Mouse (Mus musculus) 3134 (cell line): ENCODE results near the gene Iqgap2.

ENCODE experiments used
- DNase-seq: peaks from one replicate; pipeline ENCODE4 v3.0.0-alpha.2; 2011; ENCODE audit warnings: low spot score; ENCODE audit not compliant: insufficient read length; ENCODE audit errors: extremely low read depth

Gene Iqgap2

DNA sequence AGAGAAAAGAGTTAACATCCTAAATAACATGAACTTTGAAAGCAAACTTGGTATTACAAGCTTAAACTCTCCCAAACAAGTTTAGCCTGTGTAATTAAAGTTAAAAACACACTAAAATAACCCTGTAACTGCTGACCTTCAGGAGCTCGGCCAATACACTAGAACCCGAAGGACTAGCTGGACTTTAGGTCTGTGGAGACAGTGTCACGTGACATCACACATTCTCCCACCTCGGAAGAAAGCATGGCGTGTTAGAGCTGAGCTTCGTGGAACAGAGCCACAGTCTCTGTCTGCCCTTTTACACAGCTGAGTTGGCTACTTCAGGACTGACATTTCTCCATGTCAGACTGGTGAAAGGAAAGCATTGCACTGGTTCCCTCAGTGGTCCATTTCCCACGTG, 4.3 kb downstream of the Iqgap2 start:
- DNase-seq: no peak

DNA sequence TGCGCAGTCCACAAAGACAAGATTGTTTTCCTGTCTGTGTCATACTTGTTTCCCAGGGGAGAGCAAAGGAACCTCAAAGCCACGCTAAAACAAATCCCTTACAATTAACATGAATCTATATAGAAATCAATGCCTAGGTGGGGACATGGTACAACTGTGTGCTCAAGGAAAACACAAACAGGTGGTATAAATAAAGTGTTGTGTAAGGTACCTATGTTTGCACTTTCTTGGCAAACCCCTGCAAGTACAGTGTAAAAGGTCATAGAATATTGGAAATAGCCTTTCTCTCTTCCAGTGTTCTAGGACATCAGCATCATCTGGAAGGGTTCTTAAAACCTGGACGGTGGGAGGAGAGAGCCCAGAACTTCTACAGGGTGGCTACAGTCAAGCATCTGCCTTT, 7.3 kb downstream of the Iqgap2 start:
- no peak for DNase-seq

DNA sequence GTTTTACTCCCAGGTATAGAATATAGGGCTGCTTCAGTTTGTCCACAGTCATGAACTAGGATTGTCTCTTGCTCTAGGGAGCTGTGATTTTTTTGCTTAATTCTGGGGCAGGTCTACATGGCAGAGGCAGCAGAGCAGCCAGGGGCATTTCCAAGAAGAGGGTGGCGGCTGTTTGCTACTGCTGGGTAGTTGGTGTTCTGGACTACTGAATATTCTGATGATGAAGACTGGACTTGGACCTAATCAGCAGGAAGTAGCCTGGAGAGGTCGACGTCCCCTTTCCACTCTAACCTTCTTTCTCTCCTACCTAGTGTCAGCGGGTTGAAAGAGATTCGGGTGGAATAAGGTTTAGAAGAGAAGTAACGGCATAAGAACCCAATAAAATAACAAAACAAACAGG, 9.7 kb downstream of the Iqgap2 start:
- DNase-seq: no peak

DNA sequence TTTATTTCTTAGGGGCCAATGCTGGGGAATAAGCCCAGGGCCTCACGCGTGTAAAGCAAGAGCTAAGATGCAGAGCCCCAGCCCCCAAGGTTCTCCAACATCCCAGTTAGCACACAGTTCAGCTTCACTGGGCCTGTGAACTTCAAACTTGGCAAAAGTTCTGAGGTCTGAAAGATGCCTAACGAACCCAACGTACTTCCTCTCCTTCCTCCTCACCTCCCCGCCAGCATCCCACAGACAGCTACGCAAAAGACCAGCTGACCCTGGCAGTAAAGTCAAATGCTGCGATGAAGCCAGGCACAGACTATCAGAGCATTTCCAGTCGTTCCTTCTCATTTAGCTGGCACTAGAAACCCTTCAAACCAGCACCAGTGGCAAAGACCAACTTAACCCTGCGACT, 10.3 kb downstream of the Iqgap2 start:
- DNase-seq: no peak

DNA sequence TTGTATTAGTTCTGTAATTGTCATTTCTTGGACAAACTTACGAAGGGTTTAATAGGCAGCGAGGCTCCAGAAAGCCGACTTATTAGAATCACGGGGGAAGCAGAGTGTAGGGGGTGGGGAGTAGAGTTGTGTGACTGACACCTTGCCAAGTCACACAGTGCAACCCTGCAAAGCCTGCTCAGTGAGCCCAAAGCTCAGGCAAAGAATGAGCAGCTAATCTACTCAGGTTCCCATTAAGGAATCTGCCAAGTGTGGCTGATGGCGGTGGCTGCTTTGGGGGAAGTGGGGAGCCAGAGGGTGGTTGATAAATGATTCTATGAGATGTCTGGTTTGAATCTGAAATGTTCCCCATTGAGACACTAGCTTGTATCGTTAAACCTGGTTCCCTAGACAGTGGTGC, 11.1 kb downstream of the Iqgap2 start:
- no peak for DNase-seq

DNA sequence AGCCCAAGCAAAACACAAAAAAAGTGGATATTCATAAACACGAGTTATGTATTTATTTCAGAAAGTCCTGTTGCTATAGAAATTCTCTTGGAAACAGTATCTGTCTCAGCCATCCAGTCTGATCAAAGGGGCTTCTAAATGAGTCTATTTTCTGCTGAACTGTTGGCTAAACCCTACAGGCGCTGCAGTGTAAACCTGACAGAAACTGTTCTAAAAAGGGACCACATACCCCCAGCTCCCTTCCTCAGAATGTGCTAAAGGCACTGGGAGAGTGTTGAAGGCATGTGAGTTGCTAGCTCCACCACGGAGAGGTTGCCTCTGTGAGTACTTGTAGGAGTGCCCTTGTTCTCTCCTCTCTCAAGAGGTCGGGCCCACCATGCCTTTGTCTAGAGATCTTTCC, 19.7 kb downstream of the Iqgap2 start:
- no peak for DNase-seq

DNA sequence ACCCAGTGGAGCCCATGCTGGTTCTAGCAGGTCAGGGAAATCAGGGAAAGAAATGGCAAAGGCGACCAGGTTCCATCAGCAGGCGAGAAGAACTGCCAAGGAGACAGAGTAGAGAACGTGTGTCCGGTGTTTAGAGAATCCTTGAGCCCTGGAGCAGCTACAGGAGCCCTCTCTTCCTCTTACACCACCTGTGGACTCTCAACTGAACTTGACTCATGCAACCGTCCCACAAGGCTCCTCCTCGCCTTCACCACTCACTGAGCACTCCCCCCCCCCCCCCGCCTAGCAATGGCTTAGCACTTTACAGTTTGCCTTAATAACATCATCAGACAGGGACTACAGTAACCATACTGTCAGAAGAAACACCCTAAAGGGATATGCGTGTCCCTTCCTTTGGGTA, 21.1 kb downstream of the Iqgap2 start:
- DNase-seq: no peak

DNA sequence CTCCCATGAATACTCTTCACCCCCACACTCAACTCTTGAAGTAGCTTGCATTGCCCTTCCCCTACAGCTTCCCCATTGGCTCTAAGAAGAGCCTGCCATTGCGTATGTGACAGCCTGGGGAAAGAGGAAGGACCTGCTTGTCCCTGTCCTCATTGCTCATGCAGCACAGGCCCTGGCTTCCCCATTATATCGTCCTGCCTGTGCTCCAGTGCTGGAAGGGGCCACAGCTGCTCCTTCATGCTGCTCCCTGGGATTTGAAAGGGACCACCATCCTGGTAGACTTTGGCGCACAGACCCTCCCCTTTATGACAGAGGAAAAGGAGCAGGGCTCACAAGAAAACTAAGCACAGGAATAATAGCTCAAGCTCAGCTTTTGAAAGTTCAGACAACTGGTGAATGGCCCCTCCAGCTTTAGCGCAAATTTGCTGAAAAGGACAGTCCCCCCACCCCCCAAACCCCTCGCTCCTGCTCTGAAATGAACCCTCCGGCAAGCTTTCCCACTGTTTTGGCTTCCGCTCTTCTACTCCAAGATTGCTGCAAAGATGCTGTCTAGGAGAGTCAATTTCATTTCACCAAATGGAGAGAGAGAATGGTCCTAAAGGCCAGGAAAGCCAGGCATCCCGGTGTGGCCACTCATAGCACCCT, 22.7 kb downstream of the Iqgap2 start:
- DNase-seq: no peak

DNA sequence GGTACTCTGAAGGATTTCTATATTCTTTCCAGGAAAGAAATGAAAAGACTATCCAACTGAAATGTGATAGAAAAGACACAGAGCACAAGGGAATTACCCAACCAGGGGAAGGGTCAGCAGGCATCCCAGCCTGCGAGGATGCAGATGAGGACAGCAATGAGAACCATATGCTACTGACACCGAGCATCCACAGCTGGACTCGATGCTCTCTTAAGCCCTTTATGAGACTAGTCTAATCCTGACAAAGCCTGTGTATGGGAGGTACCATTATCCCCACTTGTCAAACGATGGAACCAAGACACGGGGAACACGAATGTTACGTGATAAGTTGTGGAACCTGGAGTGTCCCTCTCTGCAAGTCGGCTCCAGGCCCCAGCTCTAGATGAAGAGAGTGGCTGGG, 29.5 kb downstream of the Iqgap2 start:
- DNase-seq: no peak

DNA sequence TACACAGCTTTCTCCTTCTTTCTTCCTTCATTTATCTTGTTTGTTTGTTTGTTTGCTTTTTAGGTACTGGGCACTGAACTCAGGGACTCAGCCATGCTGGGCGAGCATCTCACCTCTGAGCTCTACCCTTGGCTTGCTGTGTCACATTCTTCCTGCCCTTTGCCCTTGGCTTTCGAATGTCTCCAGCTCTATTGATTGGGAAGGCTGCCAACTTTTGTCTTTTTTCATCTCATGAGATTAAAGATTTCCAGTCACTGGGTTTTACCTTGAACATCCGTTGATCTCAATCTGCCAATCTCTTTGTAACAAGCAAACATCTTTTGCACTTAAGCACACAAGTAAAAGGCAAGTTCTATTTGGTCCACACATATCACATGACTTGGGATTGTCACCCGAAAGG, 32.5 kb downstream of the Iqgap2 start:
- DNase-seq: no peak

DNA sequence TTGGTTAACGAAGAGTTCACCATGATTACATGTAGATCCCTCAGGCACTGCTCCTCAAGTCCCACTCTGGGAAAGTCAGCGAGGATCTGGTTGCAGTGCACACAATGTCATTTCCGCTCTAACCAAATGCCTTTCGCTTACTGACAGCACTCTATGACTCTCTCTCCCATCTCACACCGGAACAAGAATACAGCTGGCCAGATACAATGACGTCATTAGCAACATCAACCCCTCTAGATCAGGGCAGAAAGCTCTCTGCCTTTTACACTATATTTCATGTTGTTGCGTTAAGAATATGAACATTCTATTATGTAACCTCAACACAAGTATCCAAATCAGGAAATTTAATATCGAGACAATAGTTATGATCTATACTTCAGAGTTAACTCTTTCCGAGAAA, 32.9 kb downstream of the Iqgap2 start:
- DNase-seq: no peak

DNA sequence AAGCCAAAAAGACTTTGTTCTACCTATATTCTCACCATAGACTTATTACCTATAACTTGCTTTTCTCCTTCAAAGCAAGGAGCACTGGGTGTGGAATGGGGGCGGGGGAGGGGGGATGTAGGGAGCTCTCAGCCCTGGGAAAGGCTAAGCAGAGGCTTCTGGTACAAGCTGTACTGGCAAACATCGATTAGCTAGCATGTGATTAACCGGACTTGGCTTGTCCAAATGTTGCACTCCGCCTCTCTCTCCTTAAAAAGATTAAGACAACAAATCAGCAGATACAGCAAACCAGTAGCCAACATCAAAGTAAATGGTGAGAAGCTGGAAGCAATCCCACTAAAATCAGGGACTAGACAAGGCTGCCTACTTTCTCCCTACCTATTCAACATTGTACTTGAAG, 36.2 kb downstream of the Iqgap2 start:
- no peak for DNase-seq

DNA sequence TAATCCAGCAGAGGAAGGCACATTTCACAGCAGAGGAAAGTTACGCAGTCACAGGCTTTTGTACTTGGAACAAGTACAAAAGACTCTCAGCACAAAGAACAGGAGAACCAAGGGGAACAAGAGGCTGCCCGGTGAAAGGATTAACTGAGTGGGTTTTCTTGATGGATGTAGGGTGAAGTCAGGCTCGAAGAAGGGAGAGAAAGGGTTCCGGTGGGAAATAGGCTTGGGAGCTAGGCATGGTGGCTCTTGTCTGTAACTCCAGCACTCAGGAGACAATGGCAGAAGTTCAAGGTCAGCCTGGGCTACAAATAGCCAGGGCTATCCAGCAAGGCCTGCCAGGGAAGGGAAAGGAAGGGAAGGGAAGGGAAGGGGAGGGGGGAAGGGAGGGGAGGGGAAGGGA, 40.1 kb downstream of the Iqgap2 start:
- DNase-seq: no peak

DNA sequence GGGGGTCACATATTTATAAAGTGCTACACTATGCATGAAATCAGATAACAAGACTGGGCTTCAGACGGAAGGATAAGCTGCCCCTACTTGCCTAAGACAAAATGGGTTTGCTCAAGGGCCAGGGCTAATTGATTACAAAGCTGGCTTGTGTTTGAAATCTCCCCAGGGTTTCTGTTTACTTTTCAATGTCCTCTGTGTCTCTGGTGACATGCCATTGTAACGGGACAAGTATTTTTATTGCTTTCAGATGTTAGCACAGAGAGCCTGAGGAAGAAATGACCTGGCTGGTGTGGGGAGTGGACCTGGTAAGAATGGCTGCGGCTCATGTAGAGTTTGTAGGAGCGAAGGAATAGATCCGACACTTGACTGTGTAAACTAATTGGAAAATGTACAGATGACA, 41.3 kb downstream of the Iqgap2 start:
- DNase-seq: no peak

DNA sequence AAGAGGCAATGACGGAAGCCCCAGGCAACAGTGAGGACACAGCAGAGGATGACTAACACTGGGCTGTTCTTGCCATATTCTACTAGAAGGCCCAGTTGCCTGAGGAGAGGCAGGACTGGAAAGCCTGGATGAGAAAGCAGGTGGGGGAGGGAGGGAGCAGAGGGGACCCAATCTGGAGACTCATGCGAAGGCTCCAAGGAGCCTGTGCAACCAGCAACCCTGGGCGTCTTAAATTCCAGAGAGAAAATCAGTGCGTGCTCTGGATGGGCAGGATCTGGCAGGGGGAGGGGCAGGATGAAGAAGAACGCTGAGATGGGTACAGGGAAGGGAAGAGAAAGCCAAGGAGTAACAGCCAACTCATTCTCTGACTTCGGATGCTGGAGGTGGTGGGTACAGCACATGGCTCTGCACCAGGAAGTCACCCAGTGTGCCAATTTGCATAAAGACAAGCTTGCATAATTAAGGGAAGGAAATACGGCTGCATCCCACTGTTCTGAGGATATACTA, 42.2 kb downstream of the Iqgap2 start:
- no peak for DNase-seq

DNA sequence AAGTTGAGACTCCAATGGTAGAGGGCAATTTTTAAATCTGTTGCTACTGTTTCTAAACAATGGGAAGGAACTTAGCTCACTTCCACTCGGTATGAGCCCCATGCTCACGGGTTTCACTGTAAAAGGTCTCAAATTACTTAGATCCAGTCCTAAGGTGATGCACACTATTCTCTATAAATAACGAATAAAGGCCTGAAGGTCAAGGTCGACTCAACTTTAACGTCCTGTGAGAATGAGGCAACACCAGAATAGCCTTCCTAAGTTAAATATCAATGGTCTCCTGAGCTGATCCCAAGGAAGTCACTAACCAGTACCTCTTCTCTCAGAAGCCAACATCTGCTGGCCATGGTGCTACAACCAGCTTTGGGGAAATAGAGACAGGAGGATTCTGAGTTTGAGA, 45.4 kb downstream of the Iqgap2 start:
- DNase-seq: no peak

DNA sequence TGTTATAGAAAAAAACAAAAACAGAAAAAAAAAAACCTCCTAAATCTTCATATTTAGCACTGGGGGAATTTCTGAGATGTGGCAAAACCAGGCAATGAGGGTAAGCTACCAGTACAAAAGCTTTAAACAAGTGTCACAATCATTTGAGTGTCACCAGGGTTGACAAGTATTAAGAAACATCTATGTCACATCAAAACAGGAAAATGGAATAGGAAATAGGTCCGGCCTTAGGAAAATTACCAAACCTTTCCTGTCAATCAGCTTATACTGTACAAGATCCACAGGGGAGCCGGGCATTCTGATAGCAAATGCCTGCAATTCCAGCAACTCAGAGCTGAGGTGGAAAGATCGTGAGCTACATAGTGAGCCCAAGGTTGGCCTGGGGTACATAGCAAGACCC, 46.8 kb downstream of the Iqgap2 start:
- no peak for DNase-seq

DNA sequence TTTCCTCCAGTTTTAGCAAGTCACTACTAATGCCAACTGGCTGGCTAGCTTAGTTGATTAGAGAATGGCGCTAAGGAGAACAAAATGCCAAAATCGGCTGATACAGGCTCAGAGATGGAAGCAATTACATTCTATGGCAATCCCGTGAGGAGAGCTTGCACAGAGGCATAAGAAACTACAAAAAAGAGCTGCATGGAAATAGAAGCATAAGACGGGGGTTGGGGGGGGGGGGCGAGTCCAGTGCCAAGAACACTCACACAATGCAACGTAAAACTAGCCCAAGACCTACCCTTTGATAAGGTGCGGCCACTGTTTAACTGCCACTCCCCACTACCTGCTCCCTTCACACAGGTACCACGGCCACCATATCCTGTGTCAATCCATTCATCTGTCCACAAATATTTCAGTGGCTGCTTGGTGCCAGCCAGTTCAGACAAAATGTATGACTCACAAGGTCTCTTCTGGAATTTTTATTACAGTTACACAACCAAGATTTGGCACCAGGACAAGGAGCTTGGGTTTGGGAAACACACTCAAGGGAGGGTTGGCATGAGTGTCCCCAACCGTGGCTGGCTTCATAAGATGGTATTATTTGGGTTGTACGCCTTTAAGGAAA, 48.2 kb downstream of the Iqgap2 start:
- peak; percentile 41 for DNase-seq

DNA sequence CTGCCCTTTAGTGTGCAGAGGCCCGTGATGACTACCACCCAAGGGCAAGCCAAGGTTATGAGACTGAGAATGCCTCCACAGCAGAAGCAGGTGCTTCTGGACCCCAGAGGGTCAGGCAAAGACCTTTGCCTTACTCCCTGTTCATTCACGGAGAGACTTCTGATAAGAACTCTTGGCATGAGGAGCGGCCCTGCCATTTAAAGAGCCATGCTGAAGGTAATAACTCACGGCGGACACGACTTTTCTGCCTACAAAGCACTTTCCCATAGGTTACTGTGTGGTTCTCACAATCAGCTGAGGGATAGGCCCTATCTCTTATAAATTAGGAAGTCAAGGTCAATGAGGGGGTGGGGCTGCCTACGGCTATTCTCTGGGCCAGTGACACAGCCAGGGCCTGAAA, 48.9 kb downstream of the Iqgap2 start:
- no peak for DNase-seq

DNA sequence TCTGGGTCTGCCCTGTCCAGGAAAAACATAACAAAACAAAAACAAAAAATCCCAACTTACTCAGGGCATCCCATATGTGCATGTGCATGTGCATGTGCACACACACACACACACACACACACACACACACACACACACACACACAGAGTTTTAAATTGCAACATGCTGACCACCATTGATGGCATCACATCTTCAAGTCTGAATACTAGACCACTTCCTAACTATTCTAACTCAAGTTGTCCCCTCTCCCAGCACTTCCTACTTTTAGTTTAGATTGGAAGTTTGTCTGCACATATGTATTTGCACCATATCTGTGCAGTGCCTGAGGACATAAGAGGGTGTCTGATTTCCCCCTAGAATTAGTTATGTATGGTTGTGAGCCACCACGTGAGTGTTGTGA, 49.8 kb downstream of the Iqgap2 start:
- DNase-seq: no peak

DNA sequence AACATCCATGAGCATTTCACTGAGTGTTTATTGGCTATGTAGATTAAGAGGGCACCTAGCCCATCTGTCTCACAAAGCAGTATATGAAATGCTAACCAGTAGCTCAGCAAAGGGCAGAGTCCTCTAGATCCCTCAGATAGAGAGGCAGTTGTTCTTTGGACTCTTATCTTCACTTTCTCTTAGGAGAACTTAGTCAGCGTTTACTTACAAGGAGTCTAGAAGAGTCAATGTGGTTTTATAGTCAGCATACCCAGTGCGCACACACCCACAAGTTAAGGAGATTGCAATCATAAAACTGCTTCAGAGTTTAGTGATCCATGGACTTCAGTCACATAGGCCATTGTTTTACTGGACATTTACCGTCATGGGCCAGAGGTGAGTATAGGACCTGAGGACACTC, 54.8 kb downstream of the Iqgap2 start:
- DNase-seq: no peak

DNA sequence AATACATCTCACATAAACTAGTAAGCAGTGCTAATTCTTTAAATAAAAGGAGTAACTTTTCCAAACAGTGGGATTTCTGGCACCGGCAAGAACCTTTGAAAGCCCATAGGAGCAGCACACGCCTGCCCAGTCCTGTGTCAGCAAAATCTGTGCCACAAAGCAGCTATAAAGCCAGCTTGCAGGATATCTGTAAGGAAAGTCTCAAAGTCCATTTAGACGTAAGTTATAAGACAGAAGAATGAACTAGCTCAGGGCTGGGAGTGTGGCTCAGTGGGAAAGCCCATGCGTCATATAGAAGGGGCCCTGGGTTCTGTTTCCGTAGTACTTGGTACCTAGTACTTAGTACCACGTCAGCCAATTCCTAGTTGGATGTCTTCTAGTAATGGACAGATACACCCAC, 58.2 kb downstream of the Iqgap2 start:
- no peak for DNase-seq

DNA sequence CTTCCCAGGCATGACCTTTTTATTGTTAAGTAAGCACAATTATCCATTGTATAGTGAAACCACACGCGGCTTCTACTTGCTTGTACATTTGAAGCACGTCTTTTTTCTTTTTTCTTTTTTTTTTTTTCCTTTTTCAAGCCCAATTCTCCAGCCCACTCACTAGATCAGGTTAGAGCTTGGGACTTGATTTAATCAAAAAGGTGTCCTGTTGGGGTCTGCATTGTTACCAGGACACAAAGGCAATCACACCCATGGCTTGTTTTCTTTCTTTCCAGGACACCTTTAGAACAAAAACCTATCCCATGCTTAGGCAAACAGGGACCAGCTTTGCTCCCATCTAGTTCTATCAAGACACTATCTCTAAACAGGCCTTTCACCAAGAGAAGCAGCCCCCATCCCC, 59.0 kb downstream of the Iqgap2 start:
- no peak for DNase-seq
